Mouse (Mus musculus) activated CD4-positive, CD25-positive, alpha-beta regulatory T cell, adult 4 months (primary cell): ENCODE measurements around the gene Tnfaip2. TPM values are rescaled to one million over a fixed set of nuclear protein-coding genes. Genes with fewer than 3 reads are reported as not detected.

Source experiments
- ATAC-seq: one replicate; pipeline ENCODE4 v1.8.0; 2017
- polyA plus RNA-seq, 2 experiments: library from polyadenylated mRNA; unstranded; fragments of 100-300 nt; shearing (Covaris generic); gene quantifications; one replicate each; pipeline ENCODE4 v1.2.1; 2017

Gene Tnfaip2
- polyA plus RNA-seq, 2 experiments from 2014 or later, result not detected

- ATAC-seq, result no peak
These were observed 3.8 kb downstream of the Tnfaip2 start for GRCm38 (mm10) chr12:111445890-111446613.

DNA sequence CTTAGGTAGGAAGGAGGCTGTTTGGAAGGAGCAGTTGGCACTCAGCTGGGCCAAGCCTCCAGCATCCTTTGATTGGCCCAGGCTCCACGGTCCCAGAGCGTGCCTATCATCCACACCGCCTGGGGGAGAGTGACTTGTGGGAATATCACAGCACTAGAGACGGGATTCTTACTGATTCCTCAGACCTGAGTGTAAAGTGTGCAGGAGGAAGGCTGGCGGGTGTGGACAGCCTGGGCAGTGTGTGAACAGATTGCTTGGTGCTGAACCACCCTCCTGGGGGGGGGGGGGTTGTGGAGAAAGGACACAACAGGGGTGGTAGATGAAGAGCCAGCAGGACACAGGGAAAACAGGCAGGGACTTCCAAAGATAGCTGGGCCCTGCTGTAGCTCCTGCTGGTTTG lies 4.5 kb downstream of the Tnfaip2 start:
- no peak for ATAC-seq

- no peak for ATAC-seq
These were observed 5.1 kb downstream of the Tnfaip2 start for GRCm38 (mm10) chr12:111447350-111447749.

DNA sequence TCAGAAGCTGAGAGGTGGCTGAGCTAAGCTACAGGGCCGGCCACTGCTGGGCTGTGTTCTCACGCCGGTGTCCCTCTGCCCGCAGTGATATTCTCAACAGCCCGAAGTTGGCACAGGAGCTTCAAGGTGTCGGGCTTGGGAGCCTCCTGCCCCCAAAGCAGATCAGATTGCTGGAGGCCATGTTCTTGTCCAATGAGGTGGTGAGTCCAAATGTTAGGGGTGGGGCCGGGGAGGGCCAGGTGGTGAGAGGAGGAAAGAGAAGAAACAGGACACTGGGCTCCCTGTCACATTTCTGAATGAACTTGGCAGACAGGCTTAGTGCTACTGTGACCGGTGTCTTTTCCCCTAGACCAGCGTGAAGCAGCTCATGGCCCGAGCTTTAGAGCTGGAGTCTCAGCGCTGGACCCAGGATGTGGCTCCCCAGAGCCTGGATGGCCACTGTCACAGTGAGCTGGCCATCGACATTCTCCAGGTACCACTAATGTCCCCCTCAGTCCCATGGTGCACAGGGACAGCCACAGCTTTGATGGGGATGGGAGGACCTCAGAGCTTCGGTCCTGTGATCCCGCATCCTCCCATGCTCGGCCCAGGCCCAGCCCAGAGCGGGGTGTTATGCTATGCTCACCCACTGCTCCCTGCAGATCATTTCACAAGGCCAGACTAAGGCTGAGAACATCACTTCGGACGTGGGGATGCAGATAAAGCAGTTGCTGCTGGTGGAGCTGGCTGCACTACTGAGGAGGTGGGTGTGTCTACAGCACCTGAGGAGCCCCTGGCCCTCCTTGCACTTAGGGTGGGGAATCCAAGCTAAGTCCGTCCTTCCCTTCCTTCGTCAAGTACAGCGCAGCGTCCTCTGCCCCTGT lies 5.9 kb downstream of the Tnfaip2 start:
- ATAC-seq, result no peak

GRCm38 (mm10) chr12:111448931-111449705 lies 6.8 kb downstream of the Tnfaip2 start:
- no peak for ATAC-seq

DNA sequence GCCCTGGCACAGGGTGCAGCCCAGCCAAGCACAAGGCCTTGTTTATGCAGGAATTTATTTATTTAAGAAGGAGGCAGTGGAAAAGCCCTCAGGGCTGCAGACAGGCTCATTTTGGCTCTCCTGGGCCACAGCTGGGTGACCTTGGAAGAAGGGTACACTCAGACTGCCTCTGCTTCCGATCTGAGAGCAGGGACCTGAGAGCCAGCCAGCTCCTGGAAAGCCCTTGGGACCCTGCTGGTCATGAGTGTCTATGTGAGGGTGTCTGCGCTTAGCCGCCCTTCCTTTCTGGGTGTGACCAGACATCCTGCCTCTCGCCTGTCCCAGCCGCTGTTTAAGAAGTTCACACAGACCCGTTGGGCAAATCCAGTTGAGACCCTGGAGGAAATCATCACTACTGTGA lies 8.1 kb downstream of the Tnfaip2 start:
- no peak for ATAC-seq

DNA sequence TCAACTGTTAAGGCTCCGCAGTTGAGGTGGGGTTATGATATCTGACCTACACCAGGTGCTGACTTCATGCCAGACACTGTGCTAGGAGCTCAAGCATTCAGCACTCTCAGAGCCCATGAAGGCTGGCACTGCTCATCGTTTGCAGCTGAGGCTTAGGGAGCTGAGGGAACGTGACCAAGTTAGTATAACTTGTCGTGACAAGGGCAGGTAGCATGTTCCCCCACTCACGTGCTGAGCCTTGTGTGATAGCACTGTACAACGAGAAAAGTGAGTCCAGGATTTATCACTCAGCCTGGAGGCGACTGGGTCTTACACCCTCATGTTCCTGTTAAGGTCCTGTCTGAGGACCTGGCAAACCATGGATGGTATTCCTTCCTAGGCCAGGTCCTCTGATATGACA lies 9.3 kb downstream of the Tnfaip2 start:
- ATAC-seq, result no peak

DNA sequence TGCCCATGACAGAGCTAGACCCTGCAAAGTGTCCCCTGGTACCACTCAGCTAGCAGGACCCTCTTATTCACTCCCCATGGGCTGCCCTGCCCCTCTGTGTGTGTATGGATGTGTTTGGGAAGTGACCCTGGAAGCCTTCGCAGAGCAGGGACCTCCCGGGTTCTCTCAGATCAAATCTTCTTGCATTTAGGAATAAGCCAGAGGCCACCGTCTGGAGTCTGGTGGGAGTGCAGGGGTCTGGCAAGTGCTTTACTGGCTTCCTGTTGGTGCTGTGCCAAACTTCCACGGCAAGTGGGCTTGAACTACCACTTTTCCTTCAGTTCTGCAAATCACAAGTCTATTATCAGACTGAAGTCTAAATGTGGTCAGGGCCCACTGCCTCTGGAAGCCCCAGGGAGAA lies 11.8 kb downstream of the Tnfaip2 start:
- no peak for ATAC-seq

- ATAC-seq, result no peak
These were observed 12.4 kb downstream of the Tnfaip2 start for GRCm38 (mm10) chr12:111454543-111455280.

GRCm38 (mm10) chr12:111455311-111455846 lies 13.1 kb downstream of the Tnfaip2 start:
- ATAC-seq, result no peak

DNA sequence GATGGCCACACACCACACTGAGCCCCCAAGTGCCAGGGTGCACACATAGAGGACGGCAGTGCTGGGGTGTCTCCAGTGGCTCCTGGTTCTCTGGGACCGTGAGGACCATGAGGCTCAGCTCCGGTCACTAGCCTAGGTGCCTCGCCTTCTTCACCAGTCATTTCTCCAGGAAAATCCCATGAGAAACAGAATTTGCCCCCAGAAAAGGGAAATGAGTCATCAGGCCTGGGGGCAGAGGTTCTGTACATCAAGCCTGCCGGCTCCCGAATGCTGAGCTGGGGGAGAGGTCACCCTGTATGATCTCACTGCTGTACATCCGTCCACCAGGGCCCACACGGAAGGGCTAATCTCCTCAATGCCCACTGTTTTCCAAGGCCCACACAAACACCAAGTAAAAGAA lies 13.6 kb downstream of the Tnfaip2 start:
- ATAC-seq, result no peak

DNA sequence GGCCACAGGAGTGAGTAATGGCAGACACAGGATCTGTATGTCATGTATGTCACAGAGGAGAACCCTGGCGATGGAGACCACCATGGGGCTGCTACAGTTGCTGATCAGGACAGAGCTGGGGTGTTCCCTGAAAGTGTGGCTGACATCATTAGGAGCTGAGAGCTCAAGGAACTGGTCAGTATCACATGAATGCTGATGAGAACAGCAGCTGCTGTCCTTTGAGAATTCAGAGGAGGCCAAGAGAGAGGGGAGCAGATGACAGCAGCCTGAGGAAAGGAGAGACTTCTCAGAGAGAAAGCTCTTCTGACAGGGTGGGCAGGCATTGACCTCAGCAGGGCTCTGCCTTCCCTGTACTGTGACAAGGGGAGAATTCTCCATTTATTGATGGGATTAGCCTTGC lies 15.5 kb downstream of the Tnfaip2 start:
- ATAC-seq, result no peak

GRCm38 (mm10) chr12:111463570-111463969 lies 21.3 kb downstream of the Tnfaip2 start:
- no peak for ATAC-seq

GRCm38 (mm10) chr12:111466369-111466768 lies 24.1 kb downstream of the Tnfaip2 start:
- ATAC-seq, result no peak

DNA sequence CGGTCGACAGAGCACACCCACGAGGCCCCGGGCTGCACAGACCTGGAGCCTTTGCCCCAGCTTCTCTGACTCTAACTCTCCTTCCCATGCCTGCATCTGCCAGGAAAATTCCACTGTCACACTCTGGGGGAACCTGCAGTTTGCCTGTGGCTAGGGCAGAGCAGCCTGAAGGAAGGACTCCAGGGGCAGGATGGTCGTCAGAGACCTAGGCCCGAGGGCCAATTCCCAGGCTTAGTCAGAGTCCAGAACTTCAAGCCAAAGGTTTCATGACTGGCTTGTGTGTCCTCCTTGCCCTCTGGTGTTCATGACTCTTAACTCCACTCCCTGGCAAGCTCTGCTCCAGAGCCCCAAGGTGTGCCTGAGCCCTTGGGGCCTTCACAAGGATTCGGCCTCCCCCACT lies 25.9 kb downstream of the Tnfaip2 start:
- no peak for ATAC-seq

DNA sequence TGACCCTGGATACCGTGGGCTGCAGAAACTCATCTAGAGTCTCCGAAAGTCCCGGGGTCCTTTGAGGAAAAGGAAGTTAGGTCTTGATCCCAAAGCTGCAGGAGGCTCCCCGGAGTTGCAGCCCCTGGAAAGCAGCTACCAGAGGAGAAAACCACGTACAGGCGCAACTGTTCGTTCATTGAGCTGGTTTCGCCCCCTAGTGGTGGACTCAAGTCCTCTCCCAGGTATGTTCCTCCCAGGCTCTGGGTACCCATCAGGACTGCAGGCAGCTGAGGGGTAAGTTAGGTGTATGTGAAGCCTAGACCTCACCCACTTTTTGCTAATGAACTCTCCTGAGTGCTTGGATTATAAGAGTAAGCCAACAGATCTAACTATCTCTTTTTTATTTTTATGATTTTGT lies 27.2 kb downstream of the Tnfaip2 start:
- ATAC-seq, result no peak

GRCm38 (mm10) chr12:111471119-111471518 lies 28.9 kb downstream of the Tnfaip2 start:
- ATAC-seq, result no peak

DNA sequence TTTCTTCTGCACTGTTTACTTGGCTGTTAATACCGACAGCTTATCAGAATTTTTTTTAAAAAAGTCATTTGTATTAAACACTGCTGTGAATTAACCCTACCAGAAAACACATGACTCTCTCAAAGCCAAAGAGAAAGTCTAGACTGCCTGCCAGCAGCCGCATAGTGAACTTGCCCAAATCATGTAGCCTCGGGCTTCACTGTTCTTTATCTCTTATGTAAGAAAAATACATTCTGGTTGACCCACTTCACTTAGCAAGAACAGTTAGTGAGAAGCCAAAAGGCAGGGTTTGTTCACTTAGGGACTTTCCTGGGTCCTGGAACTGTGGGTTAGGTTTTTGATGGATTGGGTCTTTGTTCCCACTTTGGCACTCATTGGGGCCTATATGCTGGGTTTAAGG lies 29.5 kb downstream of the Tnfaip2 start:
- ATAC-seq, result no peak

DNA sequence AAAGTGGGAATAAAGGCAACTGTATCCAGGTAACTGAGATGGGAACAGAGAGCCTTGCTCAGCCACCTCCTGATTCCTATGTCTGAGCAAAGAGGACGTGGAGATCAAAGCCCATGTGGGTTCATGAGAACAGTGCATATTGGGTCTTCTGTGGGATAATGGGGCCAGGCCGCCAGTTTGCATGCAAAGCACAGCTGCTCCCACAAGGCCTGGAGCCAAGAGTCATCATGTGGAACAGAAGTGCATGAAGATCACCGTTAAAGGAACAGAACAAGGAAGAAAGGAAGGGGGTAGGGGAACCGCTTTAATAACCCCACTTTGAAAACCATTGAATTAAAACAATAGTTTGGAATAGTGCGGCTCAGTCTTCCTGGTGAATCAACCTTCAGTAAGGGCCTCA lies 30.6 kb downstream of the Tnfaip2 start:
- ATAC-seq, result no peak

DNA sequence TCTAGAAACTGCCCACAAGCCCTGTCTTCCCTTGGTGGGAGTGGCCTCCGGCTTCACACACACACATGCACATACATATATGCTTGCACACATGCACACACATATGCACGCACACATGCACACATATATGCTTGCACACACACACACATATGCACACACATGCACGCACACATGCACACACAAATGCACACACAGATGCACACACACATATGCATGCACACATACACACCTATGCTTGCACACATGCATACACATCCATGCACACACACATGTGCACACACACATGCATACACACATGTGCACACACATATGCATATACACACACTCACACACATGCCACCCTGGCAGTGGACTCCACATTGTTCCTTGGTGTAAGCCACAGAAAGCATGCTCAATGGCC lies 32.1 kb downstream of the Tnfaip2 start:
- no peak for ATAC-seq

- ATAC-seq, result no peak
These were observed 32.8 kb downstream of the Tnfaip2 start for GRCm38 (mm10) chr12:111474893-111475643.

DNA sequence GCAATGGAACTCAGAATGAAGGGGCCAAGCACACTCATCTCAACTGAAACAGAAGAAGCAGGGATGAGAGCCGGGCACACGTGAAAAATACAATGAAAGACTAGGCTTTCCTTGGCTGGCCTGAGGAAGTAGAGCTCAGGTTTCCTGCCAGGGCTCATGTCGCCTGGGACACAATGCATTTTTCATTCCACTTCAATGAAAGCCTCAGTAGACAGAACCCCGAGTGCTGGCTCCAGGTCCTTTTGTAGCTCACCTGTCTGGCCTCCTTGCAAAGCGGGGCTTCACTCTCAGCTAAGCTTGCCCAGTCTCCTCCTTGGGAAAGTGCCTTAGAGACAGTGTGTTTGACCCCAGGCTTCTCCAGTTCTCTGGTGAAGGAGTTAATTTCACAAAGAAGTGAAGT lies 36.7 kb downstream of the Tnfaip2 start:
- ATAC-seq, result no peak
